Mouse (Mus musculus) layer of hippocampus, postnatal 36 days (tissue): ENCODE measurements around the gene Nrn1. TPM values are rescaled to one million over a fixed set of nuclear protein-coding genes. Genes with fewer than 3 reads are reported as not detected.

ENCODE experiments used
- DNase-seq, 2 experiments: peaks; one replicate each; pipeline ENCODE4 v3.0.0; 2022
- total RNA-seq, 2 experiments: library from RNA; stranded (reverse); gene quantifications; 2 replicates each; pipeline ENCODE4 v1.2.3; 2021

The Nrn1 gene
- total RNA-seq, 2 experiments from 2014 or later, result 285 to 286 TPM

DNA sequence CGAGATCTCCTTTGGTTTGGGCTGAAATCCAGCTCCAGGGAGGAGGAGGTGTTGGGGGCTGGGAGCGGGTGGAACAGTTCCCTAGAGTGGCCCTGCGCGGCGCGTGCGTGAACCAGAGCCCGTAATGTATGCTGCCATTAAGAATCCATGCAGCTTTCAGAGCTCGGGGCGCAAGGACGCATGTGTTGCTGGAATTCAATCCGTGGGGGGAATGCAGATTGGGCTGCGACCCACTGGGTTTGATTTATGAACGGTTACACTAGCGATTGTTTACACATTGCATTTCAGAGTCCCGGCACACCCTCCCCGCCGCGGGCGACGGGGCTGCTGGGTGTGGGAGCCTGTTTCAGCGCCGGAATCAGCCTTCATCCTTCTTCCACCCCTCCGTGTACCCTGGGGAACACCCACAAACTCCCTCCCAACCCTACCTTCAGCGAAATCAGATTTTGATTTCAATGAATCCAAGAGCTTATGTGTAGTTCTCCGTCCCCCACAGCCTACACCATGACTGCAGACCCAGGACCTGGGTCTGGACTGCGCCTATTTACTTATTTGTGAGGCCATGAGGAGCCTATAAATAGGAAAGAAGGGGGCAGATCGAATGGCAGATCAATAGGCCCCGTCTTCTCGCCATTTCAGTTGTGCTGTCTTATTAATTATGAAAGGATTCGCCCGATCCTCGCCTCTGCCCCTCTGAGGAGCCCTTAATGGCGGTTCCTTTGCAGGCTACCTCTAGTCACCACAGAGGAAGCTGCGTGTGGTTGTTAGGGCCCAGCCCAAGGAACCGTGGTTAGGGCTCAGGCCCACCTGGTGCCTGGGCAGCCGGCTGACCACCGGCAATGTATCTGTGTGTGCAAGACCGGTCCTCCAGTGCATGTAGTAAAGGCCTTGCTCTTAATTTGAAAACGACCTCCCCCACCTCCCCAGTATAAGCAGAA lies 10.1 kb downstream of the Nrn1 start:
- peak; percentile 71 for DNase-seq

DNA sequence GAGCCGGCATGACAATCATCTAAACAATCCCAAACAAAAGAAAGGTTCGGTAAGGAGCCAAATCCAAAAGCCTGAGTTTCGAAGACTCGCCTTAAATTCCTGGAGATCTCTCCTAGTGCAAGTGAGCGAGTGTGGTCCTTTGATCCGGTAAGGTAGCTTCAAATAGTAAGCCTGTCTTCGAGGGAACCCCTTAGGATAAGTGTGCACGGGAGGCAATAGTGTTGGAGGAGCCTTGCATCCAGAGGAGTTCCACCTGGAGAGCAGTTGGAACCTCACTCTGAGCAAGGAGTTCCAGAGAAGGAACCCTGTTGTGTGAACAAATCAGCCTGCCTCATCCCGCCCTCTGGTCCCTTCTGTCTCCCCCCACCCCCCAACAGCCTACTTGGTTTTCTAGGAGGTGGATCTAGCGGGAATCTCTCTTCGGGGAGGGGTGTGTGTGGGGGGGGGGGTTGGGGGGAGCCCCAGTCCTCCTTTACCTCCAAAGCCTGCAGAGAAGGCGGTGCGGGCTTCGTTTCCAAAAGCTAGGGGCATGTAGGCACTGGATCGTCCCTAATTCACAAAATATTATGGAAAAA lies 11.1 kb downstream of the Nrn1 start:
- no peak for DNase-seq

DNA sequence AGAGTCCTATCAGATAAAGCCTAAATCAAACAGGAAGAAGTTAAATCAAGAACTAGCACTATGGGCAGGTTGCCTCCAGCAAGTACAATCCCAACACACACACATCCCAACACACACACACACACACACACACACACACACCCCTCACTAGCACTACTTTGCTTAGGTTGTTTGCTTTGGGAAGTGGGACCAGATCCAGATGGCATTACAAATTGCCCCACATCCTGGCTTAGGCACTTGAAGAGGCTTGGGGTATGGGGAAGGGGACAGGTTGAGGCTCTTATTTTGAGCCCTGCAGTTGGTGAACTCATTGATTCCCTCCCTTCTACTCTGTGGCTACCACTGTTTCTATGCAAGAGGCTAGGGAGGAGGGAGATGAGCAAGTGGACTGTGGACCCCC lies 12.6 kb downstream of the Nrn1 start:
- DNase-seq, result no peak

DNA sequence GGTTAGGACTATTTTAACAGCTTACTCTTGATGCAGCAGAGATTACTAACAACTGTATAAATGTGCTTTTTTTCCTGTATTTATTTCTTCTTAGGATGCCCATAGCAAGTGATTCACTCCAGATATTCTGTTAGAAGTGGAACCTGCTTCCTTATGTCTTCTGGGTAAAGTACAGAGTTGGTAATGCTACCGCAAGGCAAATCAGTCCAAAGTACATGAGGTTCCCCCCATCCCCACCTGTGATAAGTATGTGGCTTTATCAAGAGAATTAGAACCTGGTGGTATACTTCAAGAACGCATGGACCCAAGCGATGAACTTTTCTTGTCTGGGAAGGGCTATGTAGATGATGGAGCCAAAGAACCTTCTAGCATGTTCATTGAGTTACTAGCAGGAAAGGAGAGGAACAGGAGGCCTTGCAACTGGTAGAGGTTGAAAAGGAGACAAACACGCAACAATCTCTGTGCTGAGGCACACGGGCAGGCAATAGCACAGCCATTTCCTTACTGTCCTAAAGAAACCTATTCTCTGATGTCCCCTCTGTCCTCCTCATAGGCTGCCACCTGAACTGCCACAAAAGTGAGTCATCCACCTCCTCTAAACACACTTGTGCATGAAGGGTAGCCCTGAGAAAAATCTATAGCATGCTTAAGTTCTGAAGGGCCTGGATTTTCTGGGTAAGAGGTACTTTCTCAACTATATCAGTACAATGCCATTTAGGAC lies 14.5 kb downstream of the Nrn1 start:
- DNase-seq, result no peak

DNA sequence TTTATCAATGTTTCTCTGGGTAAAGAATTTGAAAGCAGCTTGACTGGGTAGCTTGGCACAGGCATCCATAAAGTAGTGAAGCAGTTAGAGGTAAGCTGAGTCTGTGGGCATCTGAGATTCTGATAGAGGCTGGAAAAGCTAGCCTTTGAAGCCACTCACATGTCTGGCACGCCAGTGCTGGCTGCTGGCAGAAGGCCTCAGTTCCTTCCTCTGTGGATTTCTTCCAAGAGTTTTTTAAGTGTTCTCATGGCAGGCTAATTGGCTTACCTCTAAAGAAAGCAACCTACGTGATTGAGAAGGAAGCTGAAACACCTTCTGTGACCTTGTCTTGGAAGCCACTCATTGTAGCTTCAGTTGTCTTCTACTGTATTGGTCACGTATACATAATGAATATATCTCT lies 17.6 kb downstream of the Nrn1 start:
- DNase-seq, result no peak

DNA sequence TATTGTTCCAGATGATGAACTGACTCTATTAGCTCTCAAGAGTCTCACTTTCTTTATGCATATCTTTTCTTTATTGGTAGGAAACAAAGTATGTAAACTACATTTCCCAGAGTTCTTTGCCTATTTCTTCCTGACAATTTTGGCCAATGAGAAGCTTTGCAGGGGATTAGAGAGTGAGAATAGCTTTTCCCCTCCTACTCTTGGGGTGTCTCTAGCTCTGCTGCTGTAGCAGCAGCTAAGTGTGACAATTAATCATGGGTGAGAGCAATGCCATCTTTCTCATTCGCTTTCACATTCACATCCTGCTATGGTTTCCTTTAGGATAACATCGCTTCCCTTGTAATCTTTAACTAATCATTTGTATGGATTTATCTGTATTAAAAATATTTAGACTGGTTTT lies 18.2 kb downstream of the Nrn1 start:
- no peak for DNase-seq

DNA sequence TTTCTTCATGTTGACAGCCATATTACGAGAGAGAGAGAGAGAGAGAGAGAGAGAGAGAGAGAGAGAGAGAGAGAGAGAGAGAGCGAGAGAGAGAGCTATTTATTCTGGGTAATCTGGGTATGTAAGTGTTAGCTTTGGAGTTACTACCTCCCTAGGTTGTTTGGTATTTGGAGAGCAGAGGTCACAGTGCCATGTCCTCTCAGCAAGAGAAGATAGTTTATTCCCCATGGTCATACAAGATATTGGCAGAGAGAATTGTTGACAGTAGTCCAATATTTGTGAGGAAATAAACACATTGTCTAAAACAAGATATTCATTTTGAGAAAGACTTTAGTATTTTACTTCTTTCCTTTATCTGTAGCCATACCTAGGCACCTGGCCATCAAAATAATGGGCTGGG lies 20.8 kb downstream of the Nrn1 start:
- no peak for DNase-seq

DNA sequence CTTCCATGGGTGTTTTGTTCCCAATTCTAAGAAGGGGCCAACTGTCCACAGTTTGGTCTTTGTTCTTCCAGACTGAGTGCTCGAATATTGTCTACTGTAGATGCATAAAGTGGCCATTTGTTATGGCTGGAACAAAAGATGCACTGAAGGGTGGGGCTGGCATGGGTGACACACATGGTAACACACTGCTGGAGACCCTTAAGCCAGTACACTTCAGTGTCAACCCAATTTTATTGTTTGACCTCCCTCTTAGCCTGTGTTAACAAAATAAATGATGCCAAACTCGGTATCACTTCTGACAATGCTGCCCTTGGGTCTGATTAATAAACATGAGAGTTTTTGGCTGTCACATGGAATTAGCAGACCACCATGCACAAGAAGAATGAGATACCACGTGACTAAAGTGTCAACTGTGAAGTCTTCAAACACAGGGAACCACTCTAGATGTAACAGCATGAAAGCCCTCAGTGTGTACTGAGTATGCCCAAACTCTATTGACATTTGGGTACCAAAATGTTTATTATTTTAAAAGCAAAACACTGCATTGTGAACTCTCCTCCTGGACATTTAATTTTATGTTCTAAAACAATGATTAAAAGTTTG lies 27.7 kb downstream of the Nrn1 start:
- no peak for DNase-seq

DNA sequence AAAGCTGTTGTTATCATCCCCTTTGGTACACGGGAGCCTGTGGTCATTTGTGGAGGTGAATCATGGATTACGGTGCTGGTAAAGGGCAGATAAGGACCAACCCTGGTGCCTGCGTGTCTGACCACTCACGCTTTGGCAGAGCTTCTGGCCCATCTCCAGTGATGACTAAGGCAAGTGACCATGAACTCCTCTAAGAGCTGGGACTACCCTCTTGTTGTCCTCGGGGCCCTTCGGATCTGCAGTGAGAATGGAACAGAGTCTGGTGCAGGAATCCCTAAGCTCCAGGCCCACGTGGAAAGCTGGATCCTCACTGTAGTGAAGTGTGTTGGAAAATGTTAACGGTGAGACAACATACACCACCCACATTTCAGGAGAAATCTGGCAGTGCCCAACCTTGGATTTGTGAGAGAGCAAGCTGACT lies 38.6 kb downstream of the Nrn1 start:
- no peak for DNase-seq

DNA sequence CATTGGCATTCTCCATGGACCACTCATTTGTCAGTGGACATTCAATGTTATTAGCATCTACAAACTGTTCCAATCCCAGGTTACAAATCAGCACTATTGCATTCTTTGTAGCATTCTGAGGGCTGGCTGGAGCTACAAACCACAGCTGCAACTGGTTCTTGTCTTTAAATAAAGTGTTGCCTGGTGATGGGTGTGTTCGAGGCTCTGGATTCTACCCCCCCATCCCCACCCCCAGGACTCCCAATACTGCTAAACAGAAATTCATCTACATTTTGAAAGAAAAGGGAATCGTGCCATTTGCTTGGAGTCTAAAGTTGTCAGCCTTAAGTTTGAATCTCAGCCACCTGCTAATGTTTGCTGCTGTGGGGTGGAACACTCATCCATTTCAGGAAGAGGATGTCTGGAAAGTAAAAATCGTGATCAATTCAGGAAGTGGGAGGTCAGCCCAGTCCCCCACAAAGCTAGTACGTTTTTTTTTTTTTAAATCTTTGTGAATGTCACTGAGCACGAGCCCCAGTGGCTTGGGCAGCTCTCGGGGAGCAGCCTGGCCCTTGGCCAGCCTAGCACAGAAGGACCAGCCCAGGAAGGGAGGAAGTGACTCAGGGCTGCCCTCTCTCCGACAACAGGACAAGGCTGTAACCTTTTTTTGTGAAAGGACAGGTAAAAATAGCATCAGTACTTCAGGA lies 39.3 kb downstream of the Nrn1 start:
- peak in 1 of 2 experiments; percentile 7 for DNase-seq

DNA sequence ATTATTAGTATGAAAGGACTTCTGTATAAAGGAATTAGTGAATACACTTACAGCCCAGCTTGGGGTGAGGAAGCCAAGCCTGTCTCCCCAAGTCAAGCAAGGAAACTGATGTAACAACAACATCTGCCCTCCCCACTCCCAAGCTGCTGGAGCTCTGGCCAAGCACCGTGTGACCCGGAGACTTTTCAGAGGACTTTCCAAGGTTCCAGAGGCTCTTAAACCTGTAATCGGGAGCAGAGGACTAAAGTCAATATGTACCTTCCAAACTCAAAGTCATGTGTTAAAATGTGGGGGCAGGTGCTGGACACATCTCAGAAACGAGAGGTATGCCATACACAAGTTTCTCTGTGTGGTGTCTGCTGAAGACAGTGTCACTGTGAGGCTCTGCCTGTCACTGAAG lies 51.4 kb downstream of the Nrn1 start:
- DNase-seq, result no peak

DNA sequence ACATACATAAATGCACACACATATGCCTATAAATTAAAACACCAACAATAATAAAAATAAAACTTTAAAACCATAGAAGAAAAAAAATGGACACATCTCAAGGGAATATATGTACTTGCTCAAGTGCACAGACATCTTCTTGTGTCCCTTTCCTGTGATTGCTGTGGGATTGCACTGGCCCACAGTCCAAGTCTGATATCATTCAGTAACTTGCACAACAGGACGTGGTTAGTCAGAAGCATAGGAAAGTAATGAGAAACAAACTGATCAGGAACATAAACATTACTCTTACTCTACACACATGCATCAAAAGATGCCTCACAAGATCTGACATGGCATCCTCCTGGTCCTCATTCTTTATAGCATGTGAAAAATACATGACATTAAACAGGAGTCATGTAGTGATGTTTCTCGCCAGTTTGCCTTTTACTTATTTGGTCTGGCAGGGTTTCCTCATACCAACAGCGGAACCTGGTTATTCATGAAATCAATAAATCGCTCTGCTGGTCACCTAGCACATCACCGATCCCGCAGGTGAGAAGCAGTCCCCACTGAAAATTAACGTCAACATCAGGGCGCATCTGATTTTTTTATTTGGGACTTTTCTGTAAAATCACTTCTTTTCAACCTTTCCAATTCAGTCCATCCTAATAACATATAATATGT lies 54.1 kb downstream of the Nrn1 start:
- no peak for DNase-seq

DNA sequence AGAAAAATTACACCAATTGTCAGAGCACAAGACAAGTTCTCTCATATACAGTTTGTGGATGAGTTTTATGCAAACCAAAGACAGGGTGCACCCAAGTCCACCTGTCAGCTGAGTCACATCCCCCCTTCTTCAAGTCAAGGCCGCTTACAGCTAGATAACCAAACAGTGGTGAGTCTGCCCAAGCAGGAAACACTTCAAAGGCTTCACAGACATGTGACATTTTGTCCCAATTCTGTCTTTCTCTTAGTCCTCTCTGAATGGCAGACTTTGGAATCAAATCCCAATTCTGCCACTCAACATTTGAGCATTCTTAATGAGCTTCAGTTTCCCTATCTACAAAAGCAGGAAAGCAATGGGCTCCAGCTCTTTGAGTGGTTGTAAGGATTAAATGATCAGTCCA lies 55.6 kb downstream of the Nrn1 start:
- DNase-seq, result no peak
